Mouse (Mus musculus): Measurements from ENCODE around the gene Rasgrf1. TPM values are rescaled to one million over a fixed set of nuclear protein-coding genes. Genes with fewer than 3 reads are reported as not detected.

Gene Rasgrf1
- 4.0 and 5.4 TPM in 2 replicates for polyA plus RNA-seq (2012; rRNA removed)

DNA sequence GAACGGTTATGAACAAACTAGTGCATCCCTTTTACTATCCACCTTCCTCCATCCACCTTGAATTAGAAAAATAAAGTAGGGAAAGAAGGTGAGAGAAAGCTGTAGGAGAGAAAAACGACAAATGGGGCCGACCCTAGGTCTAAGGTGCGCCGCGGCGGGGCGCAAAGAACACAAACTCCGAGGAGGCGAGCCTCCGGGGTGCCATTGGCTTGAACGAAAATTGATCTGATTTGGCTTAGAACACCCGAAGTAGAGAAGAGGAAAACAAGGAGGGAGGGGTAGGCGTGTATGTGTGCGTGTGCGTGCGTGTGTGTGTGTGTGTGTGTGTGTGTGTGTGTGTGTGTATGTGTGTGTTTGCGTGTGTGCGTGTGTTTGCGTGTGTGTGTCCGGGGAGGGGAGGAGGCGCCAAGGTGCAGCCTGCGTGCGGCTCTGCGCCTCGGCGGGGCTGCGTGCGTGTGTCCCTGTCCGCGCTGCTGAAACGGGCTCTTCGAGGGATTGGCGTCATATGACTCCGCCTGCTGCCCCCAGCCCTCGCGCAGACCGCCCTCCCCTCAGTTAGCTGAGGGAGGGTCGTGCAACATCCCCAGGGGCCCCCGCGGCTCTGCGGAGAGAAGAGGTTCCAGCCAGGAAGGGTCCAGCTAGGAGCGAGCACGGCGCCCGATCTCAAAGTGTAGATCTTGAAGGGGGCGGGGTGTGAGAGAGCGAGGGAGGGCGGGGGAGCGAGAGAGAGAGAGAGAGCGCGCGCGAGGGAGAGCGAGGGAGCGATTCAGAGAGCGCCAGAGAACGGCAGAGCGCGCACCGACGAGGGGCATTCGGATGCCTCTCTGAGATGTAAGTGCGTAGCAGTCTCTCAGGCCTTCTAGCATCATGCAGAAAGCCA is at the start of gene Rasgrf1:
TSS of gene Rasgrf1 (plus strand) at position 778 of the 880 bp plus-strand sequence.

DNA sequence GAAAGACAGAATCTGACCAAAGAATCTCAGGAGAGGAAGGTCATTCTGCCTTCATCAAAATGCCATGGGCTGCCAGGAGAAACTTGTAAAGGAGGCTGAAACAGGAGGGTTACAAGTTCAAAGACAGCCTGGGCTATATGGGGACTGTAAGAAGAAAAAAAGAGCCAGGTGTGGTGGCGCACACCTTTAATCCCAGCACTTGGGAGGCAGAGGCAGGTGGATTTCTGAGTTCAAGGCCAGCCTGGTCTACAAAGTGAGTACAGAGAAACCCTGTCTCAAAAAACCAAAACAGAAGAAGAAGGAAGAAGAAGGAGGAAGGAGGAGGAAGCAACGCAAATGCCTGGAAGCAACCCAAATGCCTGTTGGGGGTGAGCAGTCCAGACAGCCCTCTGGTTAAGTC is 144.1 kb downstream of the Rasgrf1 start, which contains the start of gene Ctsh:
TSS of gene Ctsh (plus strand) at position 301 of the 400 bp plus-strand sequence.

Other genes starting within 250 kb of the Rasgrf1 start
- gene Tmed3, start 204.8 kb upstream of the Rasgrf1 start, polyA plus RNA-seq (2012; rRNA removed) = 34.2 and 49.3 TPM in 2 replicates
- gene Ankrd34c, start 171.4 kb upstream of the Rasgrf1 start, polyA plus RNA-seq (2012; rRNA removed) = 0.06 and 0.08 TPM in 2 replicates
- gene Ctsh, start 144.2 kb downstream of the Rasgrf1 start, polyA plus RNA-seq (2012; rRNA removed) = 10.2 and 12.0 TPM in 2 replicates
- gene Morf4l1, start 204.9 kb downstream of the Rasgrf1 start, polyA plus RNA-seq (2012; rRNA removed) = 503 and 507 TPM in 2 replicates

Data from central nervous system, embryonic 14 days (tissue).